Mouse (Mus musculus) gastrocnemius, postnatal 36 days (tissue): Measurements from ENCODE around the gene Ube2g1. TPM values are rescaled to one million over a fixed set of nuclear protein-coding genes. Genes with fewer than 3 reads are reported as not detected.

Experiments
- microRNA-seq, 2 experiments: library from miRNA; unstranded; fragments of <30 nt; microRNA quantifications; one replicate each; pipeline ENCODE4 v1.2.0; 2021
- total RNA-seq, 2 experiments: library from RNA; stranded (reverse); gene quantifications; 2 replicates each; pipeline ENCODE4 v1.2.3; 2021

Gene Ube2g1
- total RNA-seq, 2 experiments from 2014 or later = 81.2 to 85.0 TPM

Small RNA genes within 50 kb of the gene (microRNA-seq; reads per million reads assigned to microRNA genes)
- gene Gm25678 = 0 reads per million in 2 experiments

Other genes with a start within 250 kb of the Ube2g1 start
- gene Tekt1, start 244.8 kb upstream of the Ube2g1 start, total RNA-seq = 1 to 10 TPM in 1 of 2 experiments, under 1 TPM in 1; 0.92 to 1.1 TPM
- gene Smtnl2, start 195.6 kb upstream of the Ube2g1 start, total RNA-seq = 100 to 1,000 TPM; 206 to 299 TPM
- 1 to 10 TPM in 1 of 2 experiments, under 1 TPM in 1; 0.28 to 1.0 TPM for gene Ggt6, start 171.8 kb upstream of the Ube2g1 start, total RNA-seq
- gene Mybbp1a, start 165.9 kb upstream of the Ube2g1 start, total RNA-seq = 10 to 100 TPM; 48.6 to 58.9 TPM
- 10 to 100 TPM; 21.3 to 25.1 TPM for gene Spns2, start 117.4 kb upstream of the Ube2g1 start, total RNA-seq
- under 1 TPM; 0.10 to 0.12 TPM for gene Spns3, start 56.8 kb upstream of the Ube2g1 start, total RNA-seq
- 1 to 10 TPM; 7.3 to 8.1 TPM for gene Ankfy1, start 82.7 kb downstream of the Ube2g1 start, total RNA-seq
- 10 to 100 TPM; 15.4 to 16.1 TPM for gene Cyb5d2, start 188.9 kb downstream of the Ube2g1 start, total RNA-seq
- 10 to 100 TPM; 11.8 to 12.1 TPM for gene Zzef1, start 188.9 kb downstream of the Ube2g1 start, total RNA-seq